Mouse (Mus musculus) kidney, postnatal 0 days (tissue): Measurements from ENCODE around the gene Sh2b1. TPM values are rescaled to one million over a fixed set of nuclear protein-coding genes. Genes with fewer than 3 reads are reported as not detected.

Source experiments
- ATAC-seq: fragments of 200-750 bp; cut with Nextera tagmentation; replicated peaks from 2 replicates; pipeline ENCODE4 v1.8.0; 2017; ENCODE audit warnings: low read depth, moderate number of reproducible peaks, moderate TSS enrichment, moderate library complexity; ENCODE audit not compliant: low FRiP score
- DNase-seq: peaks from one replicate; pipeline ENCODE4 v3.0.0-alpha.2; 2016; ENCODE audit warnings: low spot score
- H3K27ac ChIP-seq: fragments of 300-500 bp; sonication (generic); 2 replicates; pipeline ENCODE4 v1.5.1; 2014; ENCODE audit warnings: mild to moderate bottlenecking
- H3K27me3 ChIP-seq: fragments of 300-500 bp; sonication (generic); 2 replicates; pipeline ENCODE4 v1.6.1; 2014; ENCODE audit warnings: low read length, mixed read lengths; ENCODE audit not compliant: insufficient read depth
- H3K36me3 ChIP-seq: fragments of 300-500 bp; sonication (generic); 2 replicates; pipeline ENCODE4 v1.6.1; 2014; ENCODE audit warnings: low read length, mixed read lengths; ENCODE audit not compliant: insufficient read depth
- H3K4me1 ChIP-seq: fragments of 300-500 bp; sonication (generic); replicated peaks from 2 replicates; pipeline ENCODE4 v1.6.1; 2014; ENCODE audit warnings: antibody characterized with exemption, low read length, mixed read lengths; ENCODE audit not compliant: insufficient read depth
- H3K4me2 ChIP-seq: fragments of 300-500 bp; sonication (generic); 2 replicates; pipeline ENCODE4 v1.6.1; 2014; ENCODE audit warnings: mild to moderate bottlenecking, low read length, moderate library complexity, mixed read lengths
- H3K4me3 ChIP-seq: fragments of 300-500 bp; sonication (generic); replicated peaks from 2 replicates; pipeline ENCODE4 v1.5.1; 2014; ENCODE audit warnings: low read depth, low read length
- H3K9ac ChIP-seq: fragments of 300-500 bp; sonication (generic); 2 replicates; pipeline ENCODE4 v1.6.1; 2014; ENCODE audit warnings: low read depth, low read length
- H3K9me3 ChIP-seq: fragments of 300-500 bp; sonication (generic); replicated peaks from 2 replicates; pipeline ENCODE4 v1.6.1; 2016; ENCODE audit warnings: low read length, inconsistent platforms, mixed read lengths
- CTCF ChIP-seq: IDR thresholded peaks from 2 replicates; pipeline ENCODE4 v1.5.1; 2016; ENCODE audit warnings: antibody characterized with exemption, low read depth, mild to moderate bottlenecking, moderate library complexity
- WGBS: fragments of 180-500 bp; shearing (Covaris S2); extraction: QIAGEN DNeasy Blood & Tissue Kit; methylation state at CpG from one replicate; pipeline ENCODE4 v1.1.7; 2014; 5-methylcytosine and 5-hydroxymethylcytosine counted together
- polyA plus RNA-seq: library from polyadenylated mRNA; unstranded; fragments of >200 nt; fragmentation: Nextera tagmentation; extraction: Ambion mirVana; gene quantifications from 2 replicates; pipeline ENCODE4 v1.2.1, GENCODE M21; 2015

Sh2b1 gene
- polyA plus RNA-seq, 1 experiment from 2014 or later, result 44.8 TPM

DNA sequence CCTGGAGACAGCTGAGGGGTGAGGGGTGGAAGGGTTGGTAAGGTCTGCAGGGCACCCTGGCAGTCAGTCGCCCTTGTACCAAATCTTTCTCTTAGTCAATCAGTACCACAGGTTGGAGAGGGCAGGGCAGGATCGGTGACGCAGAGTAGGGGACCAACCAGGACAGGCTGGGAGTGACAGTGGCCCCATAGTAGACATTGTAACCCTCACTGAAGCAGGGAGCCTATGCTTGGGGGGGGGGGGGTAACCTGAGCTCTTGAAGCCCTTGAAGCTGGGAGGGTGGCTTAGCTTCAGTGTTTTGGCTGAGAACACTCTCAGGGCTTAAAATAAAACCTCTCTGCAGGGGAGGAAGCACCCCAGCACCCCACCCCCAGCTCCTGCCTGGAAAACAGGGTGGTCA, 13.6 kb downstream of the Sh2b1 start:
- ATAC-seq (no peak; the same call in 1 of the 2 replicates), DNase-seq (no peak)
- Histone ChIP-seq H3K4me3 (no peak overlapping the region), H3K9me3 (no peaks in the 10 kb centered on the region), H3K9ac (no peak overlapping the region), H3K4me2 (no peak overlapping the region), H3K27me3 (no peaks in the 10 kb centered on the region), H3K4me1 (no peaks in the 10 kb centered on the region; the same call in 1 of the 2 replicates), H3K36me3 (no peaks in the 10 kb centered on the region), H3K27ac (no peak overlapping the region)
- 55% methylated on average over 3 of the region's 3 CpGs for WGBS
- no peak for TF ChIP-seq CTCF

DNA sequence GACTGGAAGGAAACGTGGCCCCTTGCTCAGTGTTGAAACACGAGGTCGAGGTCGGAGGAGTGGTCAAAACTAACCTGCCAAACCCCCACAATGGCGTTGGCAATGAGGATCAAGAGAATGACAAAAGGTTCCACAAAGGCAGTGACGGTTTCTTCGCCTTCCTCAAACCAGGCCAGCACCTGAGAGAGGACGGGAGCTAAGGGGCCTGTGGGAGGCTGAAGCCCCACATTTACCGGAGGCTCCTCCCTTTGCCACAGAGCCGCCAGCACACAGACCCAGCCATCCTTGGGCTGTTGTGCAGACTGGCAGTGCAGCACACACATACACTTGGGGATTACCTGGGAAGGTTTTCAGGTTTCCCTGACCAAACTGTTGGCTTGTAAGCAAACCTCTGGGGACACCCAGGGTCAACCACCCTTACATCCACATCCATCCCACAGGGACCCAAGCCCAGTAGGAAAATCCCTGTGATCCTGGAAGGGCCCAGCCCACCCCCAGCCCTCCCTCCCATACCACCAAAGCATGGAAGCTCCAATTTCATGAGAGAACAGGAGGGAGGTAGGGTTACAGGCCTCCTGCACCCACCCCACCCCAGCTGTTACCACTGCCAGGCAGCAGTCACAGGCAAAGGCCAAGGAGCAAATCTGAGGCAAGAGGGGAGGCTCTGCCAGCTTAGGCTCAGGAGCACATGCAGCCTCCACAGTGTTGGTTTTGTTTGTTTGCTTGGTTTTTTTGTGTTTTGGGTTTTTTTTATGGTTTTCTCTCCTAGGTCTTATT, 14.4 kb downstream of the Sh2b1 start:
- Histone ChIP-seq H3K27me3 (no peaks in the 10 kb centered on the region), H3K36me3 (no peaks in the 10 kb centered on the region), H3K9ac (no peak overlapping the region), H3K4me1 (no peaks in the 10 kb centered on the region; the same call in 1 of the 2 replicates), H3K9me3 (no peaks in the 10 kb centered on the region), H3K4me3 (no peak overlapping the region), H3K27ac (no peak overlapping the region), H3K4me2 (no peak overlapping the region)
- 22% methylated on average over 10 of the region's 10 CpGs for WGBS
- DNase-seq (peak; percentile 56), ATAC-seq (no peak)
- no peak for TF ChIP-seq CTCF

DNA sequence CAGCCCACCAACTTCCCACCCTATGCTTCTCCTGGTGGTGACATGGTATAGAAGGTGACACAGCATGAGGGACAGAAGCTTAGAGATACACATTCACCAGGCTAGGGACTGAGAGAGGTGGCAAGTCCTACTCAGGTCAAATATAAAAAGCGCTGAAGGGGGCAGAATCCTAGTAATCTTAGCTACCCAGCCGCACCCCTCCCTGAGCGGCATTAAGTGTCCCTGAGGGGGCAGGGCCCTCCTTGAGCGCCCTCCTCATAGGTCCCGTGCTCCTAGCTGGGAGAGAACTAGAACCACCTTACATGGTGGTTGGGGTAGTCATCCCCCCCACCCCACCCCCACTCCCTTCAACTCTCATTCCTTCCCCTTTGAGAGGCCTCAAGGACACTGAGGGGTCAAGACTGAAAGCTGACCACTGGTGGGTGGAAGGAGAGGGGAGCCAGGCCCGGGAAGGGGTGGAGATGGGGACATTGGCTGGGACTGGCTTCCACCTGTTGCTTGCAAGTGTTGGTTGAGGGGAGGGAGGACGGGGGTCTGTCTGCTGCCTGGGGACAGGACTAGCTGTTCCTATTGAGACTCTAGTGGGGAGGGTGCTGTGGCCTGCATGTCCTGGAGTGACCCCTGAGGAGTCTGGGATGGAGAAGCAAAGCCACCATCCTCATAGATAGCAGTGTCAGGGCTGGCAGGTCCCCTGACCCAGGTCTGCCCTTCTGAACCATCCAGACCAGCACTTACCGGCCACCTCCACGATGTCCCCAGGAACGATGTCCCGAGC, 16.2 kb downstream of the Sh2b1 start:
- Histone ChIP-seq H3K4me2 (no peak overlapping the region), H3K4me1 (no peaks in the 10 kb centered on the region), H3K36me3 (no peaks in the 10 kb centered on the region), H3K9ac (no peak overlapping the region), H3K9me3 (no peaks in the 10 kb centered on the region), H3K27ac (no peak overlapping the region), H3K27me3 (no peaks in the 10 kb centered on the region), H3K4me3 (no peak overlapping the region)
- WGBS, result 57% methylated on average over 11 of the region's 11 CpGs
- ATAC-seq (0 out of 2 replicates have a peak, but pooled peaks have one; percentile 18), DNase-seq (no peak)
- no peak for TF ChIP-seq CTCF

DNA sequence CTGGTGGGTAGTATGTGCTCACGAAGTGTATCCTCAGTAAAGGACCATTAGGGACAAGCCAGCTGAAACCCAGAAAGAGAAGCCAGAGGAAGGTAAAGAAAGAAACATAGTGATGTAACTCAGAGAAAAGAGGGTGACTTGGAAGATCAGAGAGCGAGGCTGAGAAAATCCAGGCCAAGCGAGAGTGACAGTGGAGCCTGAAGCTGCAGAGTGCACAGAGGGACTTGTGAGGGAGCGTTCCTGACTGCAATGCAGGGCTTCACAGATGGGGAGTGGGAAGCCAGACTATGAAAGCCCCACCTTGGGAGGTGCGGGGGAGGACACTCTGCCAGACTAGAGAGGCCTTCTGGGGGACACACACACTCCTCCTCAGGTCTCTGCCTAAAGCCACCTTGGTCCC, 17.0 kb downstream of the Sh2b1 start:
- Histone ChIP-seq H3K4me1 (no peaks in the 10 kb centered on the region), H3K9me3 (no peaks in the 10 kb centered on the region), H3K27me3 (no peaks in the 10 kb centered on the region), H3K9ac (no peak overlapping the region), H3K36me3 (no peaks in the 10 kb centered on the region), H3K27ac (no peak overlapping the region), H3K4me2 (no peak overlapping the region), H3K4me3 (no peak overlapping the region)
- TF ChIP-seq CTCF, result no peak
- DNase-seq (no peak), ATAC-seq (peak; percentile 18; the same call in 1 of the 2 replicates)
- 64% methylated on average over 5 of the region's 5 CpGs for WGBS

DNA sequence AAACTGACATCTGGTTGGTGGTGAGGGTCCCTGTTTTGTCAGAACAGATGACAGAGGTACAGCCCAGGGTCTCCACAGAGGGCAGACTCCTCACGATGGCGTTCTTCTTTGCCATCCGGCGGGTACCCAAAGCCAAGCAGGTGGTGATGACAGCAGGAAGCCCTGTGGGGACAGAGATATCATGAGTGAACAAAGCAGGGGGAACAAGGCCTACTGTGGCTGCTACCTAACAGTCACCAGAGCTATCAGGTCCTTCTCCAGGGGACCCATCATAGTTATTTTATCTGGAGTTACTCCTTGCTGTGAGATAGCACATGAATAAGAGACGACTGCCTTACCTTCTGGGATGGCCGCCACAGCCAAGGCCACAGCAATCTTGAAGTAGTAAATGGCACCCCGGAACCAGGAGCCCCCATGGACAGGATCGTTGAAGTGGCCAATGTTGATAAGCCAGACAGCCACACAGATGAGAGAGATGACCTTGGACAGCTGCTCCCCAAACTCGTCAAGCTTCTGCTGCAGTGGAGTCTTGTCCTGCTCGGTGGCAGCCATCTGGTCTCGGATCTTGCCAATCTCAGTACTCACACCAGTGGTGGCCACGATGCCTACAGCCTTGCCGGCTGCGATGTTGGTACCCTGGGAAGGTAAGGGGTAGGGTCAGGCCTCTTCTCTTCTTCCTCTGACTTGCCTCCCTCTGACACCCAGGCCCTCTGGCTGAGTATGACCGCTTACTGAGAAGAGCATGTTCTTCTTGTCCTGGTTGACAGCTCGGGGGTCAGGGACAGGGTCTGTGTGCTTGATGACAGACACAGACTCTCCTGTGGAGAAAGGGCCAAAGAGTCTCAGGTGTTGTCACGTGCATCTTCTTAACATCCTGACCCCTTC, 18.6 kb downstream of the Sh2b1 start:
- TF ChIP-seq CTCF, result no peak
- no peak overlapping the region for H3K27ac ChIP-seq
- H3K36me3 ChIP-seq, result no peaks in the 10 kb centered on the region
- H3K27me3 ChIP-seq, result no peaks in the 10 kb centered on the region
- ATAC-seq, result no peak
- H3K4me3 ChIP-seq, result no peak overlapping the region
- no peaks in the 10 kb centered on the region for H3K9me3 ChIP-seq
- no peak for DNase-seq
- no peaks in the 10 kb centered on the region for H3K4me1 ChIP-seq
- H3K9ac ChIP-seq, result no peak overlapping the region
- 91% methylated on average over 17 of the region's 17 CpGs for WGBS
- H3K4me2 ChIP-seq, result no peak overlapping the region

DNA sequence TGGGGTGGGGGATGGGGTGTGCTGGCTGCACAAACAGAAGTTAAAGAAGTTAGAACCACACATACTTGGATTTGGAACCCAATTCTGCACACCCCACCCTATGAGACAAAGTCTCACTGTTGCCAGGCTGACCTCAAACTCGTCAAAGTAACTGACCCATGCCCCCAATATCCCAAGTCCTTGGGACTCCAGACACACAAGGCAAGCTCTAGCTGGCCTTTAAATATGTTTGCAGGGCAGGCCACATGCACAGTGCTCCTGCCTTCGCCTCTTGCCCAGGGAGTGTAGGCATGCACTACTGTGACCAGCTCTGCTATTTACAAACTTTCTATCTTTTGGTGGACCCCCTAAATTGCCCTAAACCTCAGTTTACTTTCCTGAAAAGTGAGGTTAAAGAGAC, 20.0 kb downstream of the Sh2b1 start:
- DNase-seq (no peak), ATAC-seq (no peak)
- Histone ChIP-seq H3K4me3 (no peak overlapping the region), H3K27me3 (no peaks in the 10 kb centered on the region), H3K9ac (no peak overlapping the region), H3K27ac (no peak overlapping the region), H3K4me2 (no peak overlapping the region), H3K4me1 (no peaks in the 10 kb centered on the region), H3K36me3 (no peaks in the 10 kb centered on the region), H3K9me3 (no peaks in the 10 kb centered on the region)
- WGBS, result 58% methylated on average over 2 of the region's 2 CpGs
- no peak for TF ChIP-seq CTCF
